Mouse (Mus musculus): ENCODE data around the gene Cib2. TPM values are rescaled to one million over a fixed set of nuclear protein-coding genes. Genes with fewer than 3 reads are reported as not detected.
"Not testable (repeated sequence)": the region's sequence is repeated elsewhere in the genome, so short reads cannot be mapped to it uniquely, and the experiment has no call there.

Cib2 gene
- polyA plus RNA-seq (2015; fragmentation: Nextera tagmentation; extraction: Ambion mirVana), result 63.6 and 76.2 TPM in 2 replicates

DNA sequence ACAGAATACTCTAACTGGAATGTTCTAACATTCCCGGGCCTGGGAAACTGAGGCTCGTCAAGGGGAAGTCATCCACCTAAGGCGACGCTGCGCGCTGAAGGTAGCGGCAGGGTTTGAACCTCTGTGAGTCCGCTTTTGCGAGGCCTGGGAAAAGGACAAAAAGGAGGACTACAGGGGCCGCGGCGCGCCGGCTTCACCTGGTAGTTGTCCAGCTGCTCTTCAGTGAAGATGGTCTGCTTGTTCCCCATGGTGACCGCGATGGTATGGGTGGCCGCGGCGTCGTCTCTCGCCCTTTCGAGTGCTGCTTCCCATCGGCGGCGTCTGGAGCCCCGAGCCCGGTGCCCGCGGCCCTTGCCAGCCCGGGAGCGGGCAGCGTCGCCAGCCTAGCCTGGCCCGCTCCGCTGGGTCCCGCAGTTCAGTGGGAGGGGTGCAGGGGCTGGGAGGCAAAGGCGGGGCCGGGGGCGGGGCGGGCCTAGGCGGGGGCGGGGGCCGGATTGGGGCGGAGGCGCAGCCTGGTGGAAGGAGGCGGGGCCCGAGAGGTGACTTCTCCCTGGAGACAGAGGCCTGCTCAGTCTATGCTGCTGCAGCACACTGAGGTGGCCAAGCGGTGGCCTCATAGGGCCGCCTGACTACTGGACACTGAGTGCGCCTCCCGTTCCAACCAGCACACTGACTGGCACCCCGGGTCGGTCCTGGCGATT lies at the start of gene Cib2:
Cib2 (minus strand) TSS at position 448 of the 701 bp plus-strand sequence.
- no peaks in the 10 kb centered on the region for H3K36me3 ChIP-seq
- 2% methylated on average over 50 of the region's 54 CpGs for WGBS
- H3K27me3 ChIP-seq (replicated peaks), result no peaks in the 10 kb centered on the region
- peak within 1 kb of the TSS; percentile 73 for H3K4me2 ChIP-seq
- peak; percentile 94 for ATAC-seq (ENCODE audit: low FRiP score)
- peak within 1 kb of the TSS; percentile 49 for H3K4me3 ChIP-seq (replicated peaks)
- H3K9ac ChIP-seq (replicated peaks), result peak within 1 kb of the TSS; percentile 58
- H3K27ac ChIP-seq (replicated peaks), result 0 out of 2 replicates have a peak within 1 kb of the TSS, but pooled peaks have one; percentile 3
- peaks cover 16% of the 10 kb centered on the region for H3K4me1 ChIP-seq
- H3K9me3 ChIP-seq (replicated peaks), result no peaks in the 10 kb centered on the region

DNA sequence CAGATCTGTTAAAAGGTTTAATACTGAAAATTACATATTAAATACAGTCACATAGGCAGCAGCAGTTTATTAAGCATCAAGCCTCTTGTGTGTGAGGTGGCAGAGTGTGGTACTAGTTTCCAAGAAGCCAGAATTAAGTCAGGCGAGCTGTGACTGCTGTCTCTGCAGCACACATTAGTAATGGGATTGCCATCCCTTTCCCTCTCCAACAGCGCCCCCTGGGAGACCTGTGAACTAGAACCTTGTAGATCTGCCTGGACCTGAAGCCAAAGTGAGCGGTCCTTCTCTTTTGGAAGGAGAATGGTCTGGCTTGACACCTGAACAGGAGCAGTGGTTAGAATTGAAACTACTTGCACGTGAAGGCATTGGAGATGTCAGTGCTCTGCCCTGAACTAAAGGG lies 44.9 kb upstream of the Cib2 start:
- no peak overlapping the region for H3K27ac ChIP-seq (replicated peaks)
- peaks cover 47% of the 10 kb centered on the region for H3K36me3 ChIP-seq
- H3K9ac ChIP-seq (replicated peaks), result no peak overlapping the region
- H3K4me2 ChIP-seq, result no peak overlapping the region
- no peak for ATAC-seq (ENCODE audit: low FRiP score)
- WGBS, result 59% methylated on average over 4 of the region's 4 CpGs
- no peaks in the 10 kb centered on the region for H3K4me1 ChIP-seq
- H3K4me3 ChIP-seq (replicated peaks), result no peak overlapping the region
- H3K9me3 ChIP-seq (replicated peaks), result no peaks in the 10 kb centered on the region
- H3K27me3 ChIP-seq (replicated peaks), result no peaks in the 10 kb centered on the region

DNA sequence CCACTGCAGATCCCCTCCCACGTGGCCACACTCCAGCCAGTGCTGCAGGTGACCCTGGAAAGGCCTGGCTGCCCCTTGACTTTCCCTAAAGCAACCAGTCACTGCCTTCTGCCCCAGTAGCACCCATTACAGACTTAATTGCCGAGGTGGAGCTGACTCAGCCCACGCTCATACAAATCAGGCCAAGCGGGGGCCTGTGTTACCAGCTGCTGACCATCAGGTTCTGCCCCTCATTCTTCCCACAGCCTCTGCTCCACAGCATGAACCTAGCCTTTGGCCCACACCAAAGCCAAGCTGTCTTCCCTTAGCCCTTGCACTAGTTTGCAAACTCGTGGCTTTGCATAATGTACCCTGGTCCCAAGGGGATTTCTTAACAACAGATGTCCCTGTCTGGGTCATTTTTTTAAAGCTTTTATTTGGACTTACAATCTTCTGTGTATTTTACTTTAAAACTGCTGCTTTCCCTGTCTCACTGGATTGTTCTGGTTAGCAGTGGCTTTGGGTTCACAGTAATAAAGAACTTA lies 44.2 kb upstream of the Cib2 start:
- Histone ChIP-seq H3K36me3 (peaks cover 54% of the 10 kb centered on the region), H3K4me1 (no peaks in the 10 kb centered on the region), H3K9ac (replicated peaks) (no peak overlapping the region), H3K27me3 (replicated peaks) (no peaks in the 10 kb centered on the region), H3K4me2 (no peak overlapping the region), H3K4me3 (replicated peaks) (no peak overlapping the region), H3K9me3 (replicated peaks) (no peaks in the 10 kb centered on the region), H3K27ac (replicated peaks) (no peak overlapping the region)
- WGBS, result 56% methylated on average over 5 of the region's 5 CpGs
- no peak for ATAC-seq (ENCODE audit: low FRiP score)

DNA sequence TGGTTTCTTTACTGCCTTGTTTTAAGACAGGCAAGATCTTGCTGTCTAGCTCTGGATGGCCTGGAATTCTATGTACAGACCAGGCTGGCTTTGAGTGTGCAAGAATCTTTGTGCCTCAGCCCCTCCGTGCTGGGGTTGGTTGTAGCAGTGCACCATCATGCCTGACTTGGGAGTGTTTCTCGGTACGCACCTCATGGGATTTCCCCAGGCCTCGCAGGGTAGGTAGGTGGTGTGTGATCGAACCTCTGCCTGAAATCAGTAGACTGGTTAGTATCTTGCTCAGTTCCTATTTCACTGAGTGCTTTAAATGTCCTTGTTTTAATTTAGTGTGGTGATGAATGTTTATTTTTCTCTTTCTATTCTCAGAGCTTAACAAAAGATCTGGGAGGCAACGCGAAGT lies 42.9 kb upstream of the Cib2 start:
- Histone ChIP-seq H3K4me1 (no peaks in the 10 kb centered on the region), H3K4me2 (no peak overlapping the region), H3K27ac (replicated peaks) (no peak overlapping the region), H3K9ac (replicated peaks) (no peak overlapping the region), H3K9me3 (replicated peaks) (no peaks in the 10 kb centered on the region), H3K27me3 (replicated peaks) (no peaks in the 10 kb centered on the region), H3K4me3 (replicated peaks) (no peak overlapping the region), H3K36me3 (peaks cover 66% of the 10 kb centered on the region)
- 57% methylated on average over 7 of the region's 7 CpGs for WGBS
- no peak for ATAC-seq (ENCODE audit: low FRiP score)

DNA sequence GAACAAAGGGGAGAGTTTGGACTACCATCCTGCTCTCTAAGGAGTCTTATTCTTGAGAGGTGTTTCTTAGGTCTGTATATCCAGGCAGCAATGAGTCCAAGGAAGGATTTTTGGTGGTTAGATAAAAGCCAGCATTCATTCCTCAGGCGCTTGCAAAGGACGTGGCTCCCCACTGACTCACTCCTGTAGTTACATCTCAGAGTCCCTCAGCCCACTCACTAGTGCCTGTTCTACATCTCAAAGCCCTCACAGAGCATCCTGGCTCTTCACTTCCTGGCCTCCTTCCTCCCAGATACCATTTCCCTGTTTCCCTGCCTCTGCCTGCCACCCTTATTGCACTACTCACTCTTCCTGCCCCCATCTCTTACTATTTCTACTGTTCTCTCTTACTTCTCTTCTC lies 42.4 kb upstream of the Cib2 start:
- Histone ChIP-seq H3K27ac (replicated peaks) (no peak overlapping the region), H3K9ac (replicated peaks) (no peak overlapping the region), H3K4me1 (no peaks in the 10 kb centered on the region), H3K9me3 (replicated peaks) (no peaks in the 10 kb centered on the region), H3K4me3 (replicated peaks) (no peak overlapping the region), H3K4me2 (no peak overlapping the region), H3K27me3 (replicated peaks) (no peaks in the 10 kb centered on the region), H3K36me3 (peaks cover 72% of the 10 kb centered on the region)
- WGBS, result 85% methylated on average over 2 of the region's 2 CpGs
- no peak for ATAC-seq (ENCODE audit: low FRiP score)

DNA sequence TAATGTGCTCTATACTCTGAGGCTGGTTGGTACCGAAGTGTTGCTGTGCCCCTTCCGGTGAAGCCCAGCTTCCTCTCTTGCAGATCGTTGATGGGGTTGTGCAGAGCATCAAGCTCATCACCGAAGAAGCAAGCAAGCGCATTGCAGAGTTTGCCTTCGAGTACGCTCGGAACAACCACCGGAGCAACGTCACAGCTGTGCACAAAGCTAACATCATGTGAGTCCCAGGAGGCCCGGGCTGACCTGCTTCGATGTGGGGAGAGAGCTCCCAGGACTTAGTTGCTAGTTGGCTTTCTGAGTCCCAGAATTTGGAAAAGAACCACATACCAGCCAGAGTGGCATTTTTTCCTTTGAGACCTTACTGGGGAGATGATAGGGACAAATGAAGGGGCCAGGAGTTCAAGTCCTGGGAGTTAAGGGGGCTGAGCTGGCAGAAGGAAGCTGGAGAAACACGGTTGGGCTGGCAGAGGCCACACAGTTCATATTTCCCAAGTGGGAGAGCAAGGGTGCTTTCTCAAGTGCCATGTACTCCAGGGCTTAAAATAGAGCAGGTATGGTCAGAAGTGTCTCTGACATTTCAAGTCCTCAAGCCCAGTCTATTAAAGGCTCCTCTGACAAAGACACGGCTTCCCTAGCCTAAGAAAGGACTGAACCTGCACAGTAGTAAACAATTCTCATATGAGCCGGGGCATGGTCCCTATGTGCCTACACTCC lies 36.9 kb upstream of the Cib2 start:
- no peak for ATAC-seq (ENCODE audit: low FRiP score)
- WGBS, result 95% methylated on average over 15 of the region's 15 CpGs
- no peak overlapping the region for H3K9ac ChIP-seq (replicated peaks)
- no peak overlapping the region for H3K4me2 ChIP-seq
- H3K27ac ChIP-seq (replicated peaks), result no peak overlapping the region
- H3K4me1 ChIP-seq, result no peaks in the 10 kb centered on the region
- H3K27me3 ChIP-seq (replicated peaks), result no peaks in the 10 kb centered on the region
- H3K36me3 ChIP-seq, result peaks cover 91% of the 10 kb centered on the region
- no peak overlapping the region for H3K4me3 ChIP-seq (replicated peaks)
- H3K9me3 ChIP-seq (replicated peaks), result no peaks in the 10 kb centered on the region

DNA sequence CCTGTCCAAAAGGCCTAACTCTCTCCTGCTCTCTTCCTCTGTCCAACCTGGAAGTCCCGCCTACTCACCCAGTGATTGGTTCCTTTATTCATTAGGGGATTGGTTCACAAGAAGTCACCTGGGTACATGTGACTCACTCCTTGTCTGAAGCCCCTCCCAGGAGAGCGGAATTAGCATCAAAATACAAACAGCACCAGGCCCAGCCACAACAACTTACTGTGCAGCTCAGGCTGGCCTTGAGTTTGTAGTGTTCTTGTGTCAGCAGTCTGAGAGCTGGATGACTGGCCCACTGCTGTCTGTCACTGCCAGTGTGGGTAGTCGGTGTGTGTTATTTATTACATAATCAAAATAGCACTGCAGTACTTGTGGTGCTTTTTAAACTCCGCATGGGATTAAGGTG lies 33.6 kb upstream of the Cib2 start:
- WGBS, result 72% methylated on average over 4 of the region's 4 CpGs

DNA sequence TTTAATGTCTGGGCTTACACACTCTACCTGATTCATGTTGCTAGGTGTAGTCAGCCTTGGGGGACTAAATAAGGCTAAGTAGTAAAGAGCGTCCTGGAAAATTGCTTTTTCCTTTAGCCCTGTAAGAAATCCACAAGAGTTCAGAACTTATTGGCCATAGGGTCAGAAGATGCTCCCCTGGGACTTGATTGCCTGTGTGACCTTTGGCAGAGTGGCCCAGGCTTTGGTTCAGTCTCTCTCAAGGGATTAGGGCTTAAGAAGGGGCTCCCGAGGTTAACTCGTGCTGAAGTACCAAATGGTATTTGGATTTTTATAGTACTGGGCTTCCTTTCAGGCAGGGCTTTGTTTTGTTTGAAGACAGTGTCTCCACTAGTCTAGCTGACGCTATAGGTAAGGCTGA lies 27.8 kb upstream of the Cib2 start:
- H3K27me3 ChIP-seq (replicated peaks), result no peaks in the 10 kb centered on the region
- peak overlapping the region; percentile 86 for H3K4me2 ChIP-seq
- ATAC-seq (ENCODE audit: low FRiP score), result no peak
- WGBS, result 79% methylated on average over 4 of the region's 4 CpGs
- H3K9ac ChIP-seq (replicated peaks), result 0 out of 2 replicates have a peak overlapping the region, but pooled peaks have one; percentile 94
- peaks cover 18% of the 10 kb centered on the region for H3K36me3 ChIP-seq
- H3K27ac ChIP-seq (replicated peaks), result no peak overlapping the region
- no peaks in the 10 kb centered on the region for H3K9me3 ChIP-seq (replicated peaks)
- H3K4me3 ChIP-seq (replicated peaks), result peak overlapping the region; percentile 95
- H3K4me1 ChIP-seq, result peaks cover 24% of the 10 kb centered on the region

More for the DNA sequence above, 33.6 kb upstream of the Cib2 start:
- not testable (repeated sequence) for H3K9me3 ChIP-seq (replicated peaks); H3K27ac ChIP-seq (replicated peaks); H3K4me3 ChIP-seq (replicated peaks); H3K9ac ChIP-seq (replicated peaks); H3K4me2 ChIP-seq; ATAC-seq (ENCODE audit: low FRiP score); H3K27me3 ChIP-seq (replicated peaks); H3K4me1 ChIP-seq
- peaks cover 74% of the 10 kb centered on the region for H3K36me3 ChIP-seq

DNA sequence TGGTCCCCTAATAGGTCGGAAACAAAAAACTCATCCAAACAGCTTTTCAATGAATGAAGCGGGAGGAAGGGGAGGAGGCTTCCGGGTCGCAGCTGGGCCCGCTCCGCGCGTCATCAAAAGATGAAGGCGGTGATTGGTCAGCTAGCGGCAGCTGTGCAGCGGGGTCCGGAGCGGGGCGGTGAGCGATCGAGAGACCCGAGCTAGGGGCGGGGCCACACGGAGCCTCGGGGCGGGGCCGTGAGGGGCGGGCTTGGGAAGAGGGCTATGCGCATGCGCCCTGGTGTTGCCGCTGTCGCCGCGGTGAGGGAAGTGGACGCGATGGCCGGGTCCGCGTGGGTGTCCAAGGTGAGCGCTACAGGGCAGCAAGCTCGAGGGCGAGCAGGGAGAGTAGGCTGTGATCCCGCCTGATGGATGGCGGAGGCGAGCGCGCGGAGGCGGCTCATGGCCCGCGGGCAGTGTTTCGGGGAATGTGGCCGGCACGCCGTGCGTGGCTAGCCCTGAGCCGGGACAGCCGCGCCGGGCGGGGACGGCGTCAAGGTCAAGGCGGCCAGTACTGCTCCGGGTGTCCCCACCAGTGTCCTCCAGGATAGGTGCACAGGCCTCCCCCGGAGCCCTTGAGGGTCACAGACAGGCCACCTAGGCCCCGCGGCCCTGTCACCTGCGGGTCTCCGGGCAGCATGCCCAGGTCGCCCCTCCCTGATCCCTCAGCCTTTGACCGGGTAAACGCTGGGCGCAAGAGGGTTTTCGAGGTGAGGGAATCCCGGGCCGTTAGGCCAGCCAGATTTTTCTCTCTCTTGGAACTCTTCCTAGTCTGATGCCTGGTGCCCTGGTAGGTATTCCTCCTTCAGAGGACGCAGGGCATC lies 26.4 kb upstream of the Cib2 start, which contains the start of gene Idh3a:
Idh3a (plus strand) TSS at position 136 of the 863 bp plus-strand sequence.
- WGBS, result under 1% methylated on average over 70 of the region's 73 CpGs
- H3K4me1 ChIP-seq, result peaks cover 24% of the 10 kb centered on the region
- peak within 1 kb of the TSS; percentile 78 for H3K27ac ChIP-seq (replicated peaks)
- H3K4me3 ChIP-seq (replicated peaks), result peak within 1 kb of the TSS; percentile 95
- H3K9me3 ChIP-seq (replicated peaks), result no peaks in the 10 kb centered on the region
- peaks cover 6% of the 10 kb centered on the region for H3K36me3 ChIP-seq
- ATAC-seq (ENCODE audit: low FRiP score), result peak; percentile 99
- no peaks in the 10 kb centered on the region for H3K27me3 ChIP-seq (replicated peaks)
- H3K9ac ChIP-seq (replicated peaks), result peak within 1 kb of the TSS; percentile 94
- peak within 1 kb of the TSS; percentile 86 for H3K4me2 ChIP-seq

DNA sequence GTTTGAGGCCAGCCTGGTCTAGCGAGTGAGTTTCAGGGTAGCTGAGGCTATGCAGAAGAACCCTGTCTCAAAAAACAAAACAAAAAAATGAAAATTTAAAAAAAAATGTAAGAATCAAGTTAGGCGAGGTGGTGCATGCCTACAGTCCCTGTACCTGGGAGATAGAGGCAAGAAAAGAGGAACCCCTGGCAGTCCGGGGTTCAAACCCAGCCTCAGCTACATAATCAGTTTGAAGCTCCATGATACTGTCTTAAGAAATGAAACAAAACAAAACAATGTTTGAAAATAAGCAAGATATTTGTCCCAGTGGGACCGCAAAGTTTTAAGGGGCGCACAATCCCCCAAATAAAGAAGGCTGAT lies 25.8 kb upstream of the Cib2 start:
- peak; percentile 41 for ATAC-seq (ENCODE audit: low FRiP score)
- H3K4me3 ChIP-seq (replicated peaks), result peak overlapping the region; percentile 95
- no peaks in the 10 kb centered on the region for H3K9me3 ChIP-seq (replicated peaks)
- no peaks in the 10 kb centered on the region for H3K27me3 ChIP-seq (replicated peaks)
- H3K27ac ChIP-seq (replicated peaks), result peak overlapping the region; percentile 78
- H3K4me2 ChIP-seq, result peak overlapping the region; percentile 86
- peaks cover 24% of the 10 kb centered on the region for H3K4me1 ChIP-seq
- 34% methylated on average over 5 of the region's 5 CpGs for WGBS
- peak overlapping the region; percentile 41; the same call in 1 of the 2 replicates for H3K9ac ChIP-seq (replicated peaks)
- peaks cover 6% of the 10 kb centered on the region for H3K36me3 ChIP-seq

DNA sequence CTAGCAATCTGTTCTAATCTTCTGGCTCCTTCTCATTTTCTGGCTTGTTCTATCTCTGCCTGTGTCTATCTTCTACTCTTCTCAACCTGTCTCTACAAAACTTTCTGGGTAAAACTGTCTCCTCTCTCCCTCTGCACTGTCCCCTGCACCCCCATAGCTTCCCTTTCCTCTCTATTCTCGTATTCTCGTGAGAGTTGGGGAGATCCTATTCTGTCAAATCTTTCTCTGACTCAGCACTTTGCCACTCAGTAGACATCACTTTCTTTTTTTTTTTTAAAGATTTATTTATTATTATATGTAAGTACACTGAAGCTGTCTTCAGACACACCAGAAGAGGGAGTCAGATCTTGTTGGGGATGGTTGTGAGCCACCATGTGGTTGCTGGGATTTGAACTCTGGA lies 24.1 kb upstream of the Cib2 start:
- not testable (repeated sequence) for H3K4me2 ChIP-seq; H3K27me3 ChIP-seq (replicated peaks); H3K27ac ChIP-seq (replicated peaks); H3K36me3 ChIP-seq; H3K4me3 ChIP-seq (replicated peaks); ATAC-seq (ENCODE audit: low FRiP score); H3K9me3 ChIP-seq (replicated peaks); H3K9ac ChIP-seq (replicated peaks)
- WGBS, result 97% methylated on average over 2 of the region's 2 CpGs
- peaks cover 24% of the 10 kb centered on the region for H3K4me1 ChIP-seq
